Mouse (Mus musculus) E14TG2a.4 (cell line): ENCODE measurements around the gene Acaa1a.

Source experiments
- H3K27me3 ChIP-seq: 2 replicates; pipeline ENCODE4 v1.6.1; 2014; ENCODE audit warnings: low read length, control low read depth; ENCODE audit not compliant: insufficient read depth
- H3K36me3 ChIP-seq: 2 replicates; pipeline ENCODE4 v1.6.1; 2014; ENCODE audit warnings: low read length, control low read depth; ENCODE audit not compliant: insufficient read depth
- H3K4me1 ChIP-seq: replicated peaks from 2 replicates; pipeline ENCODE4 v1.6.1; 2014; ENCODE audit warnings: low read depth, low read length, control low read depth
- H3K4me3 ChIP-seq: replicated peaks from 2 replicates; pipeline ENCODE4 v1.5.1; 2014; ENCODE audit warnings: mild to moderate bottlenecking, low read length
- H3K9me3 ChIP-seq: 2 replicates; pipeline ENCODE4 v1.6.1; 2014; ENCODE audit warnings: low read length, control low read depth
- CTCF ChIP-seq: conservative IDR thresholded peaks from 2 replicates; pipeline ENCODE4 v1.5.1; 2014; ENCODE audit warnings: low read length
- NANOG ChIP-seq: IDR thresholded peaks from 2 replicates; pipeline ENCODE4 v1.6.1; 2014; ENCODE audit warnings: borderline replicate concordance, low read length, mixed read lengths
- POU5F1 ChIP-seq: IDR thresholded peaks from 2 replicates; pipeline ENCODE4 v1.6.1; 2014; ENCODE audit warnings: low read length, borderline replicate concordance

The Acaa1a gene

DNA sequence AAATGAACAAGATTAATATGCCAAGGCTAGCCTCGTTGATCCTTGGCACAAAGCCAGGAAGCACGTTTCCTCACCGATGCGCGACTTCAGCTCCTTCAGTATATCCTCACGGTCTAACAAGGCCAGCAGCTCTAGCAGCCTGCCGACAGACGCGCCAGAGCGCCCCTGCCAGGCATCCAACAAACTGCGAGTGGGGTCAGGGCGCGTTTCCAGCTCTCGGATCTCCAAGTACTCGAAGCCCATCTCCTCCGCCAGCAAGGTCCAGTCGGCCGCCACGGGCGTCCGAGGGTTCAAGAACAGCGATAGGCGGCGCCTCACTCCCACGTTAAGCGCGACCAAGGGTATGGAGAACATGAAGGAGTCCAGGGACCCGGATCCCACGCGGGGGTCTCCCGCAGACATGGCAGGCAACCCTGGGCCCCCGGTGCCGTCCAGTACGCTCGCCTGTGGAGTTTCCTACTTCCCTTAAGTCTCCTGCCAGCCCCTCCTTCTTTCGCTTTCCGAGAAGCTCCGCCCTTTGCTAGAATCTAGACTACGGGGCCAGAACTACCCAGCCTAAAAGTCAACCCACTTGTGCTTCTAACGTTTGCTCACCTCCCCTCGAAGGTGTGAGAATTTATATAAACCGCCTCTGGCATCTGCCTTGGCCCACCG is at the start of gene Acaa1a:
Gene Acaa1a, plus strand, starts transcription at position 119 of the 654 bp plus-strand sequence.
- TF ChIP-seq NANOG (no peak), POU5F1 (no peak), CTCF (no peak)
- H3K9me3 ChIP-seq: no peaks in the 10 kb centered on the region
- H3K4me1 ChIP-seq: peaks cover 30% of the 10 kb centered on the region
- peaks cover 22% of the 10 kb centered on the region for H3K27me3 ChIP-seq
- peaks cover 37% of the 10 kb centered on the region for H3K36me3 ChIP-seq
- H3K4me3 ChIP-seq: peak within 1 kb of the TSS; percentile 88

DNA sequence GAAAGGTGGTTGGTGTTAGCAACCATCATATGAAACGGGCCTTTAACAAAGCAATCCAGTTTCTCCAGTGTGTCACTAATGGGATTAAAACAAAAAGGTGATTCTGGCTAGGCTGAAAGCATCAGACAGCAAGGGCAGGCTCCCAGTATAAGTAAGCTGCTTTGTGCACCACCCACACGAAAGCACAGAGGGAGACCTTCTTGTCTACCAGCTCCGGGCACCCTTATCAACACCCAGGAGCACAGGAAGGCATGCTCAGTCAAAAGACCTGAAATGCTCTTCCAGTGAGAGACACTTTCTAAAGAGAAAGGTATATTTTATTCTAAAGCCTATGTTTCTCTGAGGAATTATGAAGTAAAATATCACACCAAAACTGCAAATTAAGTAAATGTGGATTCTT is 48.7 kb upstream of the Acaa1a start:
- Histone ChIP-seq H3K36me3 (peaks cover 88% of the 10 kb centered on the region), H3K4me1 (no peaks in the 10 kb centered on the region), H3K9me3 (no peaks in the 10 kb centered on the region), H3K4me3 (no peak overlapping the region), H3K27me3 (no peaks in the 10 kb centered on the region)
- TF ChIP-seq POU5F1 (no peak), NANOG (no peak), CTCF (no peak)

DNA sequence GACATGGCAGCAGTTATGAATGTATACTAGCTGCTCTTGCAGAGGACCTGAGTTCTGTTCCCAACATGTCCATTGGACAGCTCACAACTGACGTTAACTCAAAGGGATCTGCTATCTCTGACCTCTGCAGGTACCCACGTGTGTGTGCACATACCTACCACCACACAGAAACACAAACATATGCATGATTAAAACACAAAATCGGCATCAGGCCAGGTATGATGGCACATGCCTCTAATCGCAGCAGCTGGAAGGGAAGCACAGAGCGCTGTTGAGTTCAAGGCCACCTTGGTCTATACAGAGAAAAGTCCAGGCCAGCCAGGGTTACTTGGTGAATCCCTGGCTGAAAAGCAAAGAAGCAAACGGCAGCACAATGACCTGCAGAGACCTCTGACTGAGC is 41.8 kb upstream of the Acaa1a start:
- Histone ChIP-seq H3K9me3 (no peaks in the 10 kb centered on the region), H3K4me1 (no peaks in the 10 kb centered on the region; the same call in none of the 2 replicates), H3K4me3 (no peak overlapping the region), H3K36me3 (peaks cover 92% of the 10 kb centered on the region), H3K27me3 (no peaks in the 10 kb centered on the region)
- TF ChIP-seq POU5F1 (no peak), CTCF (no peak), NANOG (no peak)

DNA sequence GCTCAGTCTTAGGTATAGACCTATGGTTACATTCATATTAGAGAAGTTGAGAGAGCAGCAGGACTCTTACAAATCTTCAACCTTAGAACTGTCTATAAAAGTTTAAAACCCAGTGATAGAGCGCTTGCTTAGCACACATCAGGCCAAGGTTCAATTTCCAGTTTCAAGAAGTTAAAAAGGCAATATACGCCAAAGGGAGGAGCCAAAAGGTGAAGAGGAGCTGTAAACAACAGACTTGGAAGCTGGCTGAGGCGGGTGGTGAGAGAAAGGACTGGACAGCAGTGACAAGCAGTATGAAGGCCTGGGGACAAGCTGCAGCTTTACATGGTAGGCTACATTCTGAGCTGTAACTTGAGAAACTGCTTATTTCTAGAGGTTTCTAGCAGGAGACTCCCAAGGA is 40.9 kb upstream of the Acaa1a start:
- TF ChIP-seq NANOG: no peak
- no peak for TF ChIP-seq CTCF
- TF ChIP-seq POU5F1: no peak
- H3K36me3 ChIP-seq: peaks cover 95% of the 10 kb centered on the region
- H3K27me3 ChIP-seq: no peaks in the 10 kb centered on the region
- no peaks in the 10 kb centered on the region; the same call in none of the 2 replicates for H3K4me1 ChIP-seq
- no peak overlapping the region for H3K4me3 ChIP-seq
- H3K9me3 ChIP-seq: no peaks in the 10 kb centered on the region

DNA sequence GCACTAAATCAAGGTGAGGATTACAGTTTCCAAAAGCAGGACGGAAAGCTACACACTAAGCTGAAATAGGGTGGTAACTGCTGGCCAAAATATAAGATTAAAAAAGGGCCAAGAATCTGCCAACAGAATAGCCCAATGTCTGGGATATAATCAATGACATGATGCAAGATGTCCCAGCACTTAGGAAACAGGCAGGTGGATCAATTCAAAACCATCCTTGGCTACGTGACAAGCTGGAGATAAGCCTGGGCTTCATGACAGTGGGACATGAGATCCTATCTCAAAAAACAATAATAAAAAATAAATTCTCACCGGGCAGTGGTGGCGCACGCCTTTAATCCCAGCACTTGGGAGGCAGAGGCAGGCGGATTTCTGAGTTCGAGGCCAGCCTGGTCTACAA is 33.6 kb upstream of the Acaa1a start:
- Histone ChIP-seq H3K4me1 (peaks cover 37% of the 10 kb centered on the region), H3K36me3 (peaks cover 84% of the 10 kb centered on the region), H3K27me3 (no peaks in the 10 kb centered on the region), H3K4me3 (no peak overlapping the region), H3K9me3 (no peaks in the 10 kb centered on the region)
- TF ChIP-seq POU5F1 (no peak), NANOG (no peak), CTCF (no peak)

DNA sequence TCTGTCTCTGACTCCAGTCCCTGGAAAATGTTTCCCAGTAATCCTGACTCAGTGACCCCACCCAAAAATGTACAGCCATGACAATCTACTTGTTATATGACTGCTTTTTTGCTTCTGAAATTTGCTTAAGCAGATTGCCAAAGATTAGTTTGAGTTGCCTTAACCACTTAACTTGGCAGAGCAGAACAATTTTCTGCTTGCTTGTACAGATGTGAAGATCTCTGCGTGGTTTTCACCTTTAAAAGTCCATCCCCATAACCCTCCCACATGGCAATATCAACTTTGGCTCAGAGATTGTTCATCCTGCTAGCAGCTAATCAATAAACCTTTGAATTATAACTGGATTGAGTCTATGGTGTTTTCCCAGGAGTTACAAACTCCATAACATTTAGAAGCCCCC is 30.4 kb upstream of the Acaa1a start:
- H3K4me3 ChIP-seq: no peak overlapping the region
- TF ChIP-seq CTCF (no peak), NANOG (no peak), POU5F1 (no peak)
- no peaks in the 10 kb centered on the region for H3K27me3 ChIP-seq
- H3K9me3 ChIP-seq: no peaks in the 10 kb centered on the region
- H3K4me1 ChIP-seq: peaks cover 62% of the 10 kb centered on the region
- H3K36me3 ChIP-seq: peaks cover 64% of the 10 kb centered on the region

DNA sequence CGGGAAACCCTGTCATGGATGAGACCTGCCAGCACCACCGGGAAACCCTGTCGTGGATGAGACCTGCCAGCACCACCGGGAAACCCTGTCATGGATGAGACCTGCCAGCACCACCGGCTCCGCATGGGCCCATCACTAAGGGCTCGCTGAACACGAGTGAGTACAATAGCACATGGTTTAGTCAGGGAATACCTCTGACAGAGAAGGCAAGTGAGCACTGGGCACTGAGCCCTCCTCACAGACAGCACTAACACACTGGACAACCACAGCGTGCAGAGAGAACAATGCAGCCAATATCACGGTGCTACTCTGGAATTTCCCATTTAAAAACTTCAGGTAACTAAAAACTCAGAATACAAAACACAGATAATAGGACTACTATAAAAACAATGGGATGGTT is 26.4 kb upstream of the Acaa1a start:
- Histone ChIP-seq H3K4me1 (peaks cover 74% of the 10 kb centered on the region), H3K27me3 (no peaks in the 10 kb centered on the region), H3K9me3 (no peaks in the 10 kb centered on the region), H3K36me3 (peaks cover 56% of the 10 kb centered on the region), H3K4me3 (no peak overlapping the region)
- TF ChIP-seq CTCF (no peak), NANOG (no peak), POU5F1 (no peak)

DNA sequence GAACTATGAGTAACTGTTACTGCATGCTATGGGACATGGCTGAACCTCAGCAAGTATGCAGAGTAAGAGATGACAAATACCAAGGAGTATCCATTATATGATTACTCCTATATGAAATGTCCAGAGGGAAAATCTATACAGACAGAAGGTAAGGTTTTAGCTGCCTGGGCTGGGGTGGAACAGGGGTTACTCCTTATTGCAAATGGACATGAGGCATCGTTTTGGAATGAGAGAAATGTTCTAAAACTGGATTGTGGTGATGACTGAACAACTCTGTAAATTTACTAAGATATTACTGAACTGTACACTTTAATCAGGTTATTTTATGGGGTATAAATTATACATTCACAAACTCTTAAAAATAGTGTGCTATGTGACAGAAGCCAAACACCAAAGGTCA is 20.6 kb upstream of the Acaa1a start:
- Histone ChIP-seq H3K4me1 (peaks cover 60% of the 10 kb centered on the region), H3K36me3 (peaks cover 44% of the 10 kb centered on the region), H3K27me3 (no peaks in the 10 kb centered on the region), H3K9me3 (no peaks in the 10 kb centered on the region), H3K4me3 (no peak overlapping the region; the same call in 1 of the 2 replicates)
- TF ChIP-seq POU5F1 (no peak), CTCF (no peak), NANOG (no peak)

DNA sequence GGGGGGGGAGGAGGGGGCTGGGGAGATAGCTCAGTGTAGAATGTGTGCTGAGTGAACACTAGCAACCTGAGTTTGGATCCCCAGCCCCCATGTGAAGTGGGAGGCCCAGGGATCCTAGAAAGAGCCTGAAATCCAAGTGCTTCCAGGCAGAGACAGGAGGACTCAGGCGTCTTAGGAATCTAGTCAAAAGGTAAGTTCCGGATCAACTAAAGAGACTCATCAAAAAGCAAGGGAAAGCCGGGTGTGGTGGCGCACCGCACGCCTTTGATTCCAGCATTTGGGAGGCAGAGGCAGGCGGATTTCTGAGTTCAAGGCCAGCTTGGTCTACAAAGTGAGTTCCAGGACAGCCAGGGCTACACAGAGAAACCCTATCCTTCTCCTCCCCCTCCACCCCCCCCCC is 19.0 kb upstream of the Acaa1a start:
- peaks cover 60% of the 10 kb centered on the region for H3K4me1 ChIP-seq
- H3K36me3 ChIP-seq: peaks cover 34% of the 10 kb centered on the region
- no peaks in the 10 kb centered on the region for H3K9me3 ChIP-seq
- no peak for TF ChIP-seq POU5F1
- TF ChIP-seq NANOG: no peak
- TF ChIP-seq CTCF: no peak
- H3K4me3 ChIP-seq: peak overlapping the region; percentile 99
- no peaks in the 10 kb centered on the region for H3K27me3 ChIP-seq

DNA sequence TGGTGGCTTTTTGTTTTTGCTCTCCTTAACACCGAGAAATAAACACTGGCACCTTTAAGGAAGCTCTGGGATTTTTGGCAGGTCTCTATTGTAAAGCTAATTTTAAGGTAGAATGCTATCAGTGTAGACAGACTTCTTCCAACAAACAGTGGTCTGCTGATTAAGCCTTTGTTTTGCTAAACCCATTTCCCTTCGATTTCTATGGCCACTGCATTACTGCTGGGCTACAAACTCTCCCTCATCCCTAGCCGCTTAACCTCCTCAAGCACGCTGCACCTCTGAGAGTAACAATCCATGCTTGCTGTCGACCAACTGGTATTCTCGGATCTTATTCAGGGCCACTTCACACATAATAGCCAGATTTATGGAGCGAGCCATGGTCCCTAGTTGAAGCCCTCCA is 18.5 kb upstream of the Acaa1a start:
- Histone ChIP-seq H3K4me3 (peak overlapping the region; percentile 99), H3K27me3 (no peaks in the 10 kb centered on the region), H3K36me3 (peaks cover 29% of the 10 kb centered on the region), H3K9me3 (no peaks in the 10 kb centered on the region), H3K4me1 (peaks cover 55% of the 10 kb centered on the region)
- TF ChIP-seq NANOG: 0 out of 2 replicates have a peak, but pooled peaks have one; percentile 9
- TF ChIP-seq POU5F1: no peak
